ENCODE assay signal across 8 mouse cellular contexts in genomic region chr2:25557221-25557963, GRCm38 (mm10). TPM values are rescaled to one million over a fixed set of nuclear protein-coding genes. Genes with fewer than 3 reads are reported as not detected.
DNase-seq lines count a peak whose midpoint lies in the region; ATAC-seq and TF ChIP-seq lines count a peak whose summit lies in the region.

Edf1 (plus strand) TSS chr2:25557847.

- no peaks in the 10 kb centered on the region for H3K27me3 ChIP-seq in E14TG2a.4 (ENCODE audit: insufficient read depth, low read length)
- no peaks in the 10 kb centered on the region for H3K27me3 ChIP-seq in forebrain, embryonic 13.5 days
- no peaks in the 10 kb centered on the region for H3K27me3 ChIP-seq in heart, postnatal 0 days (ENCODE audit: control insufficient read depth, insufficient read depth, low read length)
- H3K27me3 ChIP-seq in liver, embryonic 14.5 days (ENCODE audit: control insufficient read depth, insufficient read depth, low read length), result no peaks in the 10 kb centered on the region
- no peaks in the 10 kb centered on the region for H3K27me3 ChIP-seq in stomach, embryonic 15.5 days (replicated peaks)

- peak; percentile 90 for ATAC-seq in cerebellum, adult (ENCODE audit: insufficient number of reproducible peaks, low FRiP score, low TSS enrichment)
- peak; percentile 99 for ATAC-seq in forebrain, embryonic 13.5 days
- peak; percentile 100 for ATAC-seq in heart, postnatal 0 days (ENCODE audit: insufficient read depth, low read depth)
- peak; percentile 99 for ATAC-seq in liver, embryonic 14.5 days (ENCODE audit: insufficient read depth)
- ATAC-seq in stomach, embryonic 15.5 days (ENCODE audit: insufficient read depth, low FRiP score, low read depth), result peak; percentile 97

- DNase-seq in heart, postnatal 0 days (ENCODE audit: low spot score), result peak; percentile 93
- peak; percentile 97 for DNase-seq in kidney, postnatal 36 days
- DNase-seq in liver, embryonic 14.5 days (ENCODE audit: low read depth in 3 of 3, low spot score in 3 of 3), result peak; percentile 82 to 86 (median 86)
- peak; percentile 92 for DNase-seq in neural tube, embryonic 10.5 days (ENCODE audit: extremely low spot score, low spot score)

- H3K36me3 ChIP-seq in E14TG2a.4 (ENCODE audit: insufficient read depth, low read length), result peaks cover 36% of the 10 kb centered on the region
- H3K36me3 ChIP-seq in forebrain, embryonic 13.5 days (ENCODE audit: poor library complexity, severe bottlenecking), result peaks cover 24% of the 10 kb centered on the region
- H3K36me3 ChIP-seq in heart, postnatal 0 days (replicated peaks; ENCODE audit: control insufficient read depth, insufficient read depth, low read length), result peaks cover 24% of the 10 kb centered on the region
- H3K36me3 ChIP-seq in liver, embryonic 14.5 days (replicated peaks; ENCODE audit: control insufficient read depth, insufficient read depth, low read depth), result peaks cover 22% of the 10 kb centered on the region
- peaks cover 21% of the 10 kb centered on the region for H3K36me3 ChIP-seq in stomach, embryonic 15.5 days

- peak within 1 kb of the TSS; percentile 97 for H3K4me3 ChIP-seq in E14TG2a.4 (replicated peaks; ENCODE audit: low read length)
- peak within 1 kb of the TSS; percentile 98 for H3K4me3 ChIP-seq in forebrain, embryonic 13.5 days
- H3K4me3 ChIP-seq in heart, postnatal 0 days (ENCODE audit: low read depth, low read length), result peak within 1 kb of the TSS; percentile 84
- H3K4me3 ChIP-seq in liver, embryonic 14.5 days (ENCODE audit: insufficient read depth in 1 of 2, low read depth in 2 of 2, low read length in 2 of 2), result peak within 1 kb of the TSS; percentile 73 to 92
- peak within 1 kb of the TSS; percentile 91 for H3K4me3 ChIP-seq in stomach, embryonic 15.5 days (replicated peaks)

- WGBS in forebrain, embryonic 13.5 days, result under 1% methylated on average over 61 of the region's 61 CpGs
- WGBS in heart, postnatal 0 days, result 1% methylated on average over 61 of the region's 61 CpGs
- under 1% methylated on average over 61 of the region's 61 CpGs for WGBS in liver, embryonic 14.5 days (ENCODE audit: insufficient replicate concordance)
- under 1% methylated on average over 61 of the region's 61 CpGs for WGBS in stomach, embryonic 15.5 days

- peak within 1 kb of the TSS; percentile 99 for H3K4me2 ChIP-seq in forebrain, embryonic 13.5 days
- peak within 1 kb of the TSS; percentile 88 for H3K4me2 ChIP-seq in heart, postnatal 0 days (ENCODE audit: low read depth, low read length)
- H3K4me2 ChIP-seq in liver, embryonic 14.5 days (ENCODE audit: low read depth), result peak within 1 kb of the TSS; percentile 99
- peak within 1 kb of the TSS; percentile 88 for H3K4me2 ChIP-seq in stomach, embryonic 15.5 days

- TF ChIP-seq CTCF in E14TG2a.4 (conservative IDR thresholded peaks at IDR 0.05; ENCODE audit: low read length), result no peak
- TF ChIP-seq CTCF in heart, postnatal 0 days (IDR thresholded peaks at IDR 0.05; ENCODE audit: low read depth), result no peak
- no peak for TF ChIP-seq CTCF in liver, embryonic 14.5 days (IDR thresholded peaks at IDR 0.05; ENCODE audit: low read depth)

- peak within 1 kb of the TSS; percentile 79 for H3K27ac ChIP-seq in forebrain, embryonic 13.5 days
- peak within 1 kb of the TSS; percentile 67 for H3K27ac ChIP-seq in heart, postnatal 0 days (ENCODE audit: low read depth)
- peak within 1 kb of the TSS; percentile 56 for H3K27ac ChIP-seq in liver, embryonic 14.5 days
- H3K27ac ChIP-seq in stomach, embryonic 15.5 days, result peak within 1 kb of the TSS; percentile 72

- TF ChIP-seq EP300 in heart, postnatal 0 days (IDR thresholded peaks at IDR 0.05; ENCODE audit: low read depth), result no peak; the same call in 1 of the 2 replicates
- no peak for TF ChIP-seq EP300 in liver, embryonic 14.5 days (IDR thresholded peaks at IDR 0.05; ENCODE audit: low read depth)

- peak within 1 kb of the TSS; percentile 97 for H3K9ac ChIP-seq in forebrain, embryonic 13.5 days
- peak within 1 kb of the TSS; percentile 89 for H3K9ac ChIP-seq in heart, postnatal 0 days (replicated peaks; ENCODE audit: low read depth, low read length)
- H3K9ac ChIP-seq in liver, embryonic 14.5 days (replicated peaks), result peak within 1 kb of the TSS; percentile 84
- peak within 1 kb of the TSS; percentile 97 for H3K9ac ChIP-seq in stomach, embryonic 15.5 days

- H3K9me3 ChIP-seq in E14TG2a.4 (ENCODE audit: low read length), result no peaks in the 10 kb centered on the region
- no peaks in the 10 kb centered on the region for H3K9me3 ChIP-seq in forebrain, embryonic 13.5 days (replicated peaks)
- H3K9me3 ChIP-seq in heart, postnatal 0 days (replicated peaks; ENCODE audit: control insufficient read depth, low read length), result no peaks in the 10 kb centered on the region
- H3K9me3 ChIP-seq in liver, embryonic 14.5 days (ENCODE audit: control insufficient read depth, low read length), result no peaks in the 10 kb centered on the region
- H3K9me3 ChIP-seq in stomach, embryonic 15.5 days, result no peaks in the 10 kb centered on the region

- H3K4me1 ChIP-seq in E14TG2a.4 (replicated peaks; ENCODE audit: low read depth, low read length), result peaks cover 30% of the 10 kb centered on the region
- peaks cover 21% of the 10 kb centered on the region for H3K4me1 ChIP-seq in forebrain, embryonic 13.5 days
- H3K4me1 ChIP-seq in heart, postnatal 0 days (ENCODE audit: control insufficient read depth, insufficient read depth), result peaks cover 16% of the 10 kb centered on the region; the same call in 1 of the 2 replicates
- peaks cover 8 to 16% of the 10 kb centered on the region in 2 experiments for H3K4me1 ChIP-seq in liver, embryonic 14.5 days (replicated peaks; ENCODE audit: control insufficient read depth in 2 of 2, insufficient read depth in 2 of 2, low read length in 1 of 2)
- peaks cover 14% of the 10 kb centered on the region for H3K4me1 ChIP-seq in stomach, embryonic 15.5 days

RNA-seq across cellular contexts. Expression of gene Edf1, which starts in this region (rescaled TPM):
- polyA plus RNA-seq in forebrain, embryonic 13.5 days (2015; fragmentation: Nextera tagmentation; extraction: Ambion mirVana), result 383 and 401 TPM in 2 replicates
- total RNA-seq in heart, postnatal 0 days (2014; rRNA removed; ENCODE audit: low replicate concordance), result 112 and 136 TPM in 2 replicates
- polyA plus RNA-seq in heart, postnatal 0 days (2015; fragmentation: Nextera tagmentation; extraction: Ambion mirVana), result 314 and 343 TPM in 2 replicates
- polyA plus RNA-seq in liver, embryonic 14.5 days (2012; rRNA removed), result 86.5 and 104 TPM in 2 replicates
- polyA plus RNA-seq in liver, embryonic 14.5 days (2014; fragmentation: Nextera tagmentation; extraction: Ambion mirVana), result 192 and 203 TPM in 2 replicates
- 371 and 375 TPM in 2 replicates for polyA plus RNA-seq in stomach, embryonic 15.5 days (2015; fragmentation: Nextera tagmentation; extraction: Ambion mirVana)

Comparison
In these comparisons a context has a peak if more than half of its experiments do, and no peak if none do; other contexts are left out.
1. Peak in every context shown above with its lines: DNase-seq, ATAC-seq, H3K4me3 ChIP-seq and H3K27ac ChIP-seq.